Mouse (Mus musculus) ES-E14 (cell line): ENCODE measurements at regions not wholly inside any gene's neighbourhood (a gene's known extent, or its start where the extent isn't known, plus 50 kb on each side); places are given as distances from the start of the nearest gene placed in this dataset.
"Not testable (repeated sequence)": the region's sequence is repeated elsewhere in the genome, so short reads cannot be mapped to it uniquely, and the experiment has no call there.

Source experiments
- CHD2 ChIP-seq: IDR thresholded peaks from 2 replicates; pipeline ENCODE4 v1.6.1; 2014; ENCODE audit warnings: mild to moderate bottlenecking, low read depth, low read length, inconsistent platforms
- ZNF384 ChIP-seq: IDR thresholded peaks from 2 replicates; pipeline ENCODE4 v1.6.1; 2012; ENCODE audit warnings: low read depth, low read length, inconsistent platforms

- TF ChIP-seq ZNF384 = not testable (repeated sequence)
- TF ChIP-seq CHD2 = peak; percentile 63; the same call in 1 of the 2 replicates
These were observed 128.4 kb upstream of the Gm10324 start for GRCm38 (mm10) chr13:65990916-65991433.
